Mouse (Mus musculus) forebrain, embryonic 13.5 days (tissue): ENCODE measurements at regions not wholly inside any gene's neighbourhood (a gene's known extent, or its start where the extent isn't known, plus 50 kb on each side); places are given as distances from the start of the nearest gene placed in this dataset.

Experiments
- ATAC-seq: fragments of 200-750 bp; cut with Nextera tagmentation; 2 replicates; pipeline ENCODE4 v1.8.0; 2017
- H3K27ac ChIP-seq: fragments of 300-500 bp; sonication (generic); 2 replicates; pipeline ENCODE4 v1.5.1; 2015; ENCODE audit warnings: inconsistent platforms, mild to moderate bottlenecking, moderate library complexity
- H3K27me3 ChIP-seq: fragments of 300-500 bp; sonication (generic); 2 replicates; pipeline ENCODE4 v1.6.1; 2015; ENCODE audit warnings: mild to moderate bottlenecking, inconsistent platforms
- H3K36me3 ChIP-seq: fragments of 300-500 bp; sonication (generic); 2 replicates; pipeline ENCODE4 v1.6.1; 2015; ENCODE audit warnings: mild to moderate bottlenecking, inconsistent platforms; ENCODE audit not compliant: poor library complexity, severe bottlenecking
- H3K4me1 ChIP-seq: fragments of 300-500 bp; sonication (generic); 2 replicates; pipeline ENCODE4 v1.6.1; 2015; ENCODE audit warnings: inconsistent platforms
- H3K4me2 ChIP-seq: fragments of 300-500 bp; sonication (generic); 2 replicates; pipeline ENCODE4 v1.6.1; 2015; ENCODE audit warnings: inconsistent platforms, mild to moderate bottlenecking, moderate library complexity
- H3K4me3 ChIP-seq: fragments of 300-500 bp; sonication (generic); 2 replicates; pipeline ENCODE4 v1.5.1; 2015; ENCODE audit warnings: mild to moderate bottlenecking, inconsistent platforms
- H3K9ac ChIP-seq: fragments of 300-500 bp; sonication (generic); 2 replicates; pipeline ENCODE4 v1.6.1; 2015; ENCODE audit warnings: mild to moderate bottlenecking, inconsistent platforms
- H3K9me3 ChIP-seq: fragments of 300-500 bp; sonication (generic); replicated peaks from 2 replicates; pipeline ENCODE4 v1.6.1; 2016; ENCODE audit warnings: inconsistent platforms
- WGBS: fragments of 180-500 bp; shearing (Covaris S2); methylation state at CpG from one replicate; pipeline ENCODE4 v1.1.7; 2015; 5-methylcytosine and 5-hydroxymethylcytosine counted together

- no peaks in the 10 kb centered on the region for H3K27me3 ChIP-seq
- no peak overlapping the region for H3K4me3 ChIP-seq
- H3K36me3 ChIP-seq, result no peaks in the 10 kb centered on the region
- no peak overlapping the region for H3K9ac ChIP-seq
- 0 out of 2 replicates have a peak, but pooled peaks have one; percentile 27 for ATAC-seq
- H3K4me2 ChIP-seq, result no peak overlapping the region
- H3K9me3 ChIP-seq, result 0 out of 2 replicates have a peak, but pooled peaks cover 5% of the 10 kb centered on the region
- H3K27ac ChIP-seq, result no peak overlapping the region
- H3K4me1 ChIP-seq, result no peaks in the 10 kb centered on the region
- WGBS, result 59% methylated on average over 8 of the region's 8 CpGs
Observed at GRCm38 (mm10) chr2:77333394-77334079, 53.1 kb upstream of the Sestd1 start.
